Mouse (Mus musculus) 416B (cell line): ENCODE data around the gene Mn1.

Experiments
- DNase-seq: peaks from one replicate; pipeline ENCODE4 v3.0.0; 2011; ENCODE audit warnings: low read depth

Gene Mn1

DNA sequence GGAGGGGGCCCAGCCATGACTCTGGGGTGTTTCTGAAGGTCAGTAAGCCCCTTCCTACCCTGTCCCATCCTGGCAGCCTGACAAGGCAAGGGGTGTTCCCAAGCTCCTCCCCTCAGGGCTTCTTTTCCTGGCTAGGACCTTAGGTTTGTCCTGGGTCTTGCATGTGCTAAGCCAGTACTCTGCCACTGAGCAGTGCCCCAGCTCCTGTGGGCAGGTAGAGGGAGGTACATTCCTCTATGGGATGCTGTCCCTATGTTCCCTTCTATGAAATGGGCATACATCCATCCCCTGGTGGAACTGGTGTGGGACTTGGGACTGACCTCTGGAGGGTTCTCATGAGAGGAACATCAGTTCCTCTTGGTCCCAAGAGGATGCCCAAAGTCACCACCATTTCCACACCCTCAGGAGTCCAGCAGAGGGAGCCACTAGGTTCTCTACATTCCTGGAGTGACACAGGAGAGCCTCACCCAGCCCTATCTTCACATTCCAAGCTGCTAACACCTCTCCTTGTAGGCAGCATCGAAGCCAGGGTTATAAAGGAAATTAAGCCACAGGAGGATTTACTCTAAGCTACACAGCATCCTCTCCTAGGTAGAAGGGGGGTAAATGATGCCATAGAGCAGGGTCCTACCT is 7.6 kb upstream of the Mn1 start:
- DNase-seq, result peak; percentile 54

DNA sequence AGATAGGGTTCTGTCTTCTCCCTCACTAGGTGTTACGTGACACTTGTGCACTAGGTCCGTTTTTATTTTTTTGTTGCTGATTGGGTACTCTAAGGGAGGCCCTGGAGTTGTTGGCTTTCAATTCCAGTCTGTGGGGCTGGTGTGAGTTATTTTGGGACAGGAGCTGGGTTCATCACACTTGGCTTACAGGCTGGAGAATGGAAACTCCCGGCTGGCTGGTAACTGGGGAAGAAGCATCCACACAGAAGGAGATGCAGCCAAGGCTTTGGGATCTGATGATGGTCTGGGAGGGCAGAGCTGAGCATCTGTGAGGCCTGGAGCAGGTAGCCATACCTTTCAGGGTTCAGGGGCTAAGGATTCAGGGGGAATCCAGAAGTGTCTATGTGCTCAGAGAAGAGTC is 6.5 kb upstream of the Mn1 start:
- DNase-seq, result no peak

DNA sequence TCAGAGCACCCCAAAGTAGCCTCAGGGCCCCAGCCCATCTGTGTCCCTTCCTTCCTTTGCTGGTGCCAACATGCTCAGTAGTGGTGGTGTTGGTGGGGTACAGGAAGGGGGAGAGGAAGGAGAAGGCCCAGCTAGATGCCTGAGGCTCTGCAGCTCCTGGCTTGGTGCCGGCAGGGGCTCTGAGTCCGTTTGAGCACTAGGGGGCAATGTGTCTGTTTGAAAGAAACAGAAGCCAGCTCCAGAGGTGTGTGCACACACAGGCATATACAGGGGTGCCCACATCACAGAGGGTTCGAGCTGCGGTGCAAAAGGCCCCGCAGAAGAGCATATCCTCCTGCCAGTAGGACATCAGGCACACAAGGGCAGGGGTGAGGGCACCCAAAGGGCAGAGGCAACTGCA is 3.0 kb upstream of the Mn1 start:
- peak; percentile 91 for DNase-seq

DNA sequence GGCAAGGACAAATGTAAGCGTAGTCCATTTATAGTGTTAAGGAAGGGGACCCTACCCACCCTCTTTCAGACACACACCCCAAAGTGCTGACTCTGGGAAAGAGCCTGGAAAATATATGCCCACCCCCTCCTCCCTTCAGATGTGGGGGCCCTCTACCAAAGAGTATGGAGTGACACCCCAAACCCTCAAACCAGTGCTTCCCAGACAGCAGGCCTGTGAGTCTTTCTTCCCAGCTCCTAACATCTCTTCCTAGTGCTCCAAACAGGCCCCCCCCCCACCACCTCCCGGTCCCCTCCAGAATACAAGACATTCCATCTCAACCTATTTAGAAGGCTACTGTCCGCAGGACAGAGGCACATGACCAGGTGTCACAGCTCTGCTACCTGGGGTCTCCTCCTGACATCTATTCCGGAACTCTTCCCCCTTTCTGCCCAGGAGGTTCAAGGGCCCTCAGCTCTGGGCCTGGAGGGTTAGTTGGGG is 2.4 kb upstream of the Mn1 start:
- DNase-seq, result no peak

DNA sequence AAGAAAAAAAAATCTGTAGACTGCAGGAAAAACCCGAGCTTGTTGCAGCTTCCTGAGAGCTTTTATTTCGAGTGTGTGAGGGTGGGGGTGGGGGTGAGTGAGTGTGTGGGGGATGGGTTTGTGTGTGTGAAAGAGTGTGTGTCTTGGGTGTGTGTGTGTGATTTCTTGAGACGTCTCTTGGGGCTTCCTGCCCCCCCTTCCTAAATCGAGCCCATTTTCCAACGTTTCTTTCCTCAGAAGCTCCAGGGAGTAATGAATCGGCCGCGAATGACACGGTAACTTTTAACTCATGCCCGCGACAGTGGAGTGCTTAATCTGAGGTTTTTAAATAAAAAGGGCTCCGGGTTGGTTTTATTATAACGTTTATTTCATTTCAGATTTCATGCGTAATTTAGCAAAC is 1.6 kb upstream of the Mn1 start:
- DNase-seq, result no peak

DNA sequence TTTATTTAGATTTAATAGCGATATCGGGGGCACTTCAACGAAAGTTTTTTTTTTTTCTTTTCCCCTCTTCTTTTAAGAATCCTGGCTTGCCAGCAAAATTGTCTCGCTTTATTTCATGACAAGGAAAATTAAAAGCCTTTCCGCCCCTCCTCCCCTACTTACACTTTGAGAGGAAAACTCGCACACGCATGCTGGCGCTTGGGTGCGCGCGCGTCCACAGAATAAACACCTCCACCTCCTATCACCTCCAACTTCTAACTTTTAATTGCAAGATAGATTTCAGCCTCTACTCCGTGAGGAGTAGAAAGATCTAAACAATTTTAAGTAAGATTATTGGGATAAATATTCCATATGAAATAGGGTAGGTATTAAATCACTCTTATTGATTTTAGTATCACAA is 1.1 kb upstream of the Mn1 start:
- DNase-seq, result no peak

DNA sequence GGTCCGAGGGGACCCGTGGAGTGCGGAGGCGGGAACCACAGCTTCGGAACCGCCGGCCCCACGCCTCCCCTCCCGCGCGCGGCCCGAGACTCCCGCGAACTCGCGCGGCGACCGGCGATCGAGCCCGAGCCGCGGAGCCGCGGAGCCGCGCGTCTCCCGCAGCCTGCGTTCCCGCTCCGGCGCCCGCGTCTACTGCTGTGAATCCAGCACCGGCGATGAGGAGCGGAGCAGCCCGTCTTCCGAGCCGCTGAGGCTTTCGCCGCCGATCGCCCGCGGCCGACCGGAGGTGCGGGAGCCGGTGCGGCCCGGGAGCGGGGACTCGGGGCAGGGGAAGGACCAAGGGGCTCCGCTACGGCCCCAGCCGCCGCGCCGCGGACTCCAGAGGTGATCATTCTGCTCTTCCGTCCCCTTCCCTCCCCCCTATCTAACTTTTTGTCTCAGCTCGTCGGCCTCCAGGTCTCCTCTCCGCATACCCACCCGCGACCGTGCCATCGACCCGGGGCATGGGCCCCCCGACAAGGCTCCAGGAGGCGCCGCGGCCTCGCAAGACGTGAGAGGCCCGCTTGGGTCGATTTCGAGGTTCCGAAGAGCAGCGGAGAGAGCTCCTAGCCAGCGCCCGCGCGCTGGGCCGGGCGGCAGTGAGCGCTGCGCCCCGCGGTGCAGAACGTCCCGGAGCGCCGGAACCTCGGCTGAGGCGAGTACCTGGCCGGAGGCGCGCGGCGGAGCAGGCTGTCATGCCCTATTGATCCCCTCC is 393 bp downstream of the Mn1 start:
- no peak for DNase-seq

DNA sequence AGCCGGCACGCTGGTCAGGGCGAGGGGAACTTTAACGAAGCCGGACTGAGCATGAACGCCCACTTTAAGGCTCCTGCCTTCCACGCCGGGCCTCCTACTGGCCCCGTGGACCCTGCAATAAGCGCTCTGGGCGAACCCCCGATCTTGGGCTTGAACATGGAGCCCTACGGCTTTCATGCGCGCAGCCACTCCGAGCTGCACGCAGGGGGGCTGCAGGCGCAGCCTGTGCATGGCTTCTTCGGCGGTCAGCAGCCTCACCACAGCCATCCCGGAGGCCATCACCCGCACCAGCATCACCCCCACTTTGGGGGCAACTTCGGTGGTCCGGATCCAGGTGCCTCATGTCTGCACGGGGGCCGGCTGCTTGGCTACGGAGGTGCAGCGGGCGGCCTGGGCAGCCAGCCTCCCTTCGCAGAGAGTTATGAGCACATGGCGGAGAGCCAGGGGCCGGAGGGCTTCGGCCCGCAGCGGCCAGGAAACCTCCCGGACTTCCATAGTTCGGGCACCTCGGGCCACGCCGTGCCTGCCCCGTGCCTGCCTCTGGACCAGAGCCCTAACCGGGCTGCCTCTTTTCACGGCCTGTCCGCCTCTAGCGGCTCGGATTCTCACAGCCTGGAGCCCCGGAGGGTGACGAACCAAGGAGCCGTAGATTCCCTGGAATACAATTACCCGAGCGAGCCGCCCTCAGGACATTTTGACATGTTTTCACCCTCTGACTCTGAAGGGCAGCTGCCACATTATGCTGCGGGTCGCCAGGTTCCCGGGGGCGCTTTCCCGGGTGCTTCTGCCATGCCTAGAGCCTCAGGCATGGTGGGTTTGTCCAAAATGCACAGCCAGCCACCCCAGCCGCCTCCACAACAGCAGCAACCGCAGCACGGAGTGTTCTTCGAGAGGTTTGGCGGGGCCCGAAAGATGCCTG is 1.3 kb downstream of the Mn1 start:
- no peak for DNase-seq

DNA sequence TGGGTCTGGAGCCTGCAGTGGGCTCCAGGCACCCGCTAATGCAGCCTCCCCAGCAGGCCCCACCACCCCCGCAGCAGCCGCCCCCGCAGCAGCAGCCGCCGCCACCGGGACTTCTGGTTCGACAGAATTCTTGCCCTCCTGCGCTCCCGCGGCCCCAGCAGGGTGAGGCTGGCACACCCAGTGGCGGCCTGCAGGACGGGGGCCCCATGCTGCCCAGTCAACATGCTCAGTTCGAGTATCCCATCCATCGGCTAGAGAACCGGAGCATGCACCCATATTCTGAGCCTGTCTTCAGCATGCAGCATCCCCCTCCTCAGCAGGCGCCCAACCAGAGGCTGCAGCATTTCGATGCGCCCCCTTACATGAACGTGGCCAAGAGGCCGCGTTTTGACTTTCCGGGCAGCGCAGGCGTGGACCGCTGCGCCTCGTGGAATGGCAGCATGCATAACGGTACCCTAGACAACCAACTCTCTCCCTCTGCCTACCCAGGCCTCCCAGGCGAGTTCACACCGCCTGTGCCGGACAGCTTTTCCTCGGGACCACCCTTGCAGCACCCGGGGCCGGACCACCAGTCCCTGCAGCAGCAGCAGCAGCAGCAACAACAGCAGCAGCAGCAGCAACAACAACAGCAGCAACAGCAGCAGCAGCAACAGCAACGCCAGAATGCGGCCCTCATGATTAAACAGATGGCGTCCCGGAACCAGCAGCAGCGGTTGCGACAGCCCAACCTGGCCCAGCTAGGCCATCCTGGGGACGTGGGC is 2.1 kb downstream of the Mn1 start:
- DNase-seq, result no peak

DNA sequence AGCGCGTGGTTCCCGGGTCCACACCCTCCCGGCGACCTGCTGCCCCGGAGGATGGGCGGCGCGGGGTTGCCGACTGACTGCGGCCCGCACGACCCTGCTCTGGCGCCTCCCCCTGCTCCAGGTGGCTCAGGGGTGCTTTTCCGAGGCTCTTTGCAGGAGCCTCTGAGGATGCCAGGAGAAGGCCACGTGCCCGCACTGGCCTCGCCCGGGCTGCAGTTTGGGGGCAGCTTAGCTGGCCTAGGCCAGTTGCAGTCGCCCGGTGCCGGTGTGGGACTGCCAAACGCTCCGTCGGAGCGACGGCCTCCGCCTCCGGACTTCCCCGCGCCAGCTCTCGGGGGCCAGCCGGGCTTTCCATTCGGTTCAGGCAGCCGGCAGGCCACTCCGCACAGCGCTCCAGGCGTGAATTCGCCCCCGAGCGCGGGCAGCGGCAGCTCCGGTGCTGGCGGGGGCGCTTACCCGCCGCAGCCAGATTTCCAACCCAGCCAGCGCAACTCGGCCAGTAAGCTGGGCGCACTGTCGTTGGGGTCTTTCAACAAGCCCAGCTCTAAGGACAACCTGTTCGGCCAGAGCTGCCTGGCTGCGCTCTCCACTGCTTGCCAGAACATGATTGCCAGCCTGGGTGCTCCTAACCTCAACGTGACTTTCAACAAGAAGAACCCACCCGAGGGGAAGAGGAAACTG is 3.0 kb downstream of the Mn1 start:
- DNase-seq, result no peak

DNA sequence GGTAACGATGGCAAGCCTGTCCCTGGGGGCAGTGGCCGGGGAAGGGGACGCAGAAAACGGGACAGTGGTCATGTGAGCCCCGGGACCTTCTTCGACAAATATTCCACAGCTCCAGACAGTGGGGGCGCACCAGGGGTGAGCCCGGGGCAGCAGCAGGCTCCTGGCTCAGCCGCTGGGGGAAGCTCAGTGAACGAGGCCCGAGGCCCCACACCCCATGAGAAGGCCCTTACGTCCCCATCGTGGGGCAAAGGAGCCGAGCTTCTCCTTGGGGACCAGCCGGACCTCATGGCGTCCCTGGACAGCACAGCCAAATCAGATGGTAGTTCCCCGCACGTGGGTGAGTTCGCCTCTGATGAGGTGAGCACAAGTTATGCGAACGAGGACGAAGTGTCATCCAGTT is 3.7 kb downstream of the Mn1 start:
- DNase-seq, result no peak

DNA sequence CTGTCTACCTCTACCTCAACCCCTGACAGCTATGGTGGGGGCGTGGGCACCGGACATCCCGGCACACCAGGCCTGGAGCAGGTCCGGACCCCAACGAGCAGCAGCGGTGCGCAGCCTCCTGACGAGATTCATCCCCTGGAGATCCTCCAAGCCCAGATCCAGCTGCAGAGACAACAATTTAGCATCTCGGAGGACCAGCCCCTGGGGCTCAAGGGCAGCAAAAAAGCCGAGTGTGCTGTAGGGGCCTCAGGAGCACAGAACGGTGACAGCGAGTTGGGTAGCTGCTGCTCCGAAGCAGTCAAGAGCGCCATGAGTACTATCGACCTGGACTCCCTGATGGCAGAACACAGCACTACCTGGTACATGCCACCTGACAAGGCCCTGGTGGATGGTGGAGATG is 4.3 kb downstream of the Mn1 start:
- DNase-seq, result no peak

DNA sequence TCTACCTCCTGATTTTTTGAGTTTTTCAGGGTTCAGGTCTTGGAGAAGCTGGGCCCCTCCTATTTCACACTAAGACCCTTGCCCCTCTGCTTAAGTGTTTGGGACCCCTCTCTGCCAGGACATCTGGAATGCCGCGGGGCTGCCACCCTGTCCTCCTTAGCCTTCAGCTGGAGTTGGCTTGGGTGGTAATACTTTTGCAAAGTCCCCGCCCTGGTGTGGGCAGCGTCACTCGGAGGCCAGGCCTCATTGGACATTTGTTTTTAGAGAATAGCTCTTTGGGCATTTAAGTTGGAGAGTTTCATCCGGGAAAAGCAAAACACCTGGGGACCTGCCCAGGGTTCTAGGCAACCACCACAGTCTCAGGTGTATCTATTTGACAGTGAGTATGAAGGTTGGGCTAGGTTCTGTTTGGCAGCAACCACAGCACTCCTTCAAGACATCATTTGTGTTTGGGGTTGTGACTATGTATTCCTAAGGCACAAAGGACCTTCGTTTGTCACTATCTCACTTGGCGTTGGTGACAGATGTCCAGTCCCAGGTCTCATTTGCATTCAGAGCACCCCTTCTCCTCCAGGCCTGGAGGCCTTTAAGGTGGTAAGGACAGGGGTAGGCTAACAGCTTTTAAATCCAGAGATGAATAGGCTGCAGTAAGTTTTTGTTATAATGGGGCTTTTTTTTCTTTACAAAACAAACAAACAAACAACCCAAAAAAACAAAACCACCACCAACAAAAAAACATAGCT is 5.1 kb downstream of the Mn1 start:
- no peak for DNase-seq

DNA sequence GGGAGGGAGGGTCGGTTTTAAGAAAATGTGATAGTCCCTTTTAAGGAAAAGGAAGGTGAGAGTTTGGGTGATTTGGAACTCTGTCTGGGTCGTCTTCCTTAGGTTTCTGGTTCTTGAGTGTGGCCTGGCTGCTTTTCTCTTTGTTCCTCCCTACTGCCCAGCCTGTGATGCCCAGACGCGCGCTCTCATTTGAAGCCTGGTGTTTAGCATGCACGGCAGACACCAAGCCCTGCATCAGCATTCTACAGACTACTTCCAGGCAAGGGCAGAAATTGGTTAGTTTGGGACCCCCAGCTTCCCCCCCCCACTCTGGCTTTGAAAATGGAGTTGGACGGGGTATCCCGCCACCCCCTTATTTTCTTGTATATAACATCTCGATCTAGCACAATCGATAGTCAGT is 5.8 kb downstream of the Mn1 start:
- no peak for DNase-seq

DNA sequence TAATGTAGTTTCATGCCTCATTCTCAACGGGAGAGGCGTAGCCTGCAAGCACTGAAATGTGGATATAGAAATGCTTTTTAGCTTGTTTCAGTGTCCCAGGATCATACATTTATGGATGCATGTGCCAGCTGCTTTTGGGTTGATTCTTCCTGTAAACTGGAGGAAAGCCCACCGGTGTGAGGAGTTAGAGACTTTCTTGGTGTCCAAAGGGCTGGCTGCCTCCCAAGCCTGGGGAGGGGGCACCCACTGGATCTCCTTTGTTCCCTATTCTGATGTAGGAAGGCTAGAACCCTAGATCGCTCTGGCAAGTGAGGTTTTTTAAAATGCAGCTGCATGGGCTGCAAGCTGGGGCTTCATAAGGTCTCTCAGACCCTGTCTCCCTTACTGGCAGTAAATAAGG is 6.5 kb downstream of the Mn1 start:
- DNase-seq, result no peak

DNA sequence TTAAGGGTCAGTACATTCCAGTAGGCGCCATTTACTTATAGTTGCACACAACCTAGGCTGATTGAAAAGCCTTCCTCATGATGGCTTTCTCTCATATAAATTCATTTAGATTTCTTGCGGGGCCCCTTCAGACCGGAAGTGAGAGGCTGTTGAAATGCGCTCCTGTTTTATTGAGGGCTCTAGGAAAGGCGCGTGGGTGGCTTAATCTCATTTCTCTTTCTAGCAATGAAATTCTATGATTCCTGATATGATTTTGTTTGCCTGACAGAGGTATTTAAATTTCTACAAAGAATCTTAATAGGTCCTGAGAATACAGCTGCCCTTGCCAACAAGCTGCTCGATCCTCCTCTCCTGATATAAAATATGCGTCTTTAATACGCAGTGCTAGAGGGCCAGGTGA is 8.7 kb downstream of the Mn1 start:
- DNase-seq, result no peak

DNA sequence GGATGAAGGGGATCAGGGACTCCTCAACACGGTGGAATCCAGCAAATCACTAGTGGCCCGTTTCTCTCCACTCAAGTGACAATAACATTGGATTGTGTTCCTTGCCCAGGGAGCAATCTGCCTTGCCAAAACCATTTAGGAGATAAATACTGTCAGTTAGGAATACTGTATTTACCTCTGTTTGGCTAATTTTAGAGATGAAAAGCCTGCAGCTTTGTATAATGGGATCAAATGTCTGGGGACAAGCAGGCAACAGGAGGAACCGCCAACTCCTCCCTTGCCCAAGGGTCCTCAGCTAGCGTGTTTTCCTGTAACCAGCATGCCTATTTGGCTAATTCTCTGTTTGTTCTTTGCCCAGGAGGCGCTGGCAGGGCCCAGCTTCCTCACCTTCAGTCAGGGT is 9.1 kb downstream of the Mn1 start:
- DNase-seq, result no peak

DNA sequence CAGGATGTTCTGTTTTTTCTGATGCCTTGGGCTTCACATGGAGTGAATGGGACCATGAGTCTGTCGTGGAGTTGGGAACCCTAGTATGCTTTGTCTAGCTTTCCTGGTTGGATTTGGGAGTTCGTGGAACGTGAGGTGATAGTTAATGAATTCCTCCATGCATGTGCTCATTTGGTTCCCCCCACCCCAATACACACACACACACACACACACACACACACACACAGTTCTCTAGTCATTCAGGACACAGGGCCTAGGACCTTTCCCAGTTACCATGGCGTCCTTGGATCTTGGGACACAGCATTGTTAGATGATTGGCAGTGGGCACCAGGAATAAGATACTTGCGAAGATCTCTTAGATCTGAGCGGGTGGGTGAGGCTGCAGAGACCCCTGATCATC is 11.7 kb downstream of the Mn1 start:
- DNase-seq, result no peak

DNA sequence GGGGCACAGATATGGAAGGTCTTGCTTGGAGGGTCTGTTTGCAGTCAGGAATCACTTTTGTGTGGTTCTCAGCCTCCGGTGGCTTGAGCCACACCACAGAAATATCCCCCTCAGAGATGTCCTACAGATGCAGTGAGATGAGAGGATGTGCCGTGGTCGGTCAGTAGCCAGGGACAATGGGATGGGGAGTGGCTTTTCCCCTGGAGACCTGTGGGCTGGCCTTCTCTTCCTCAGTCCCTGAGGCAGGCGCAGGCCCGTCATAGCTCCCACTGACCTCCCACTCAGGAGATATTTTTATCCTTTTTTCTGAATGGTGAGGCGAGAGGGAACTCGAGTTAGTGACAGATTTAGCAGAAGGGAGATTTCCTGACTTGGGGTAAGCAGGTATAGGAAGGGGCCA is 12.6 kb downstream of the Mn1 start:
- DNase-seq, result no peak

DNA sequence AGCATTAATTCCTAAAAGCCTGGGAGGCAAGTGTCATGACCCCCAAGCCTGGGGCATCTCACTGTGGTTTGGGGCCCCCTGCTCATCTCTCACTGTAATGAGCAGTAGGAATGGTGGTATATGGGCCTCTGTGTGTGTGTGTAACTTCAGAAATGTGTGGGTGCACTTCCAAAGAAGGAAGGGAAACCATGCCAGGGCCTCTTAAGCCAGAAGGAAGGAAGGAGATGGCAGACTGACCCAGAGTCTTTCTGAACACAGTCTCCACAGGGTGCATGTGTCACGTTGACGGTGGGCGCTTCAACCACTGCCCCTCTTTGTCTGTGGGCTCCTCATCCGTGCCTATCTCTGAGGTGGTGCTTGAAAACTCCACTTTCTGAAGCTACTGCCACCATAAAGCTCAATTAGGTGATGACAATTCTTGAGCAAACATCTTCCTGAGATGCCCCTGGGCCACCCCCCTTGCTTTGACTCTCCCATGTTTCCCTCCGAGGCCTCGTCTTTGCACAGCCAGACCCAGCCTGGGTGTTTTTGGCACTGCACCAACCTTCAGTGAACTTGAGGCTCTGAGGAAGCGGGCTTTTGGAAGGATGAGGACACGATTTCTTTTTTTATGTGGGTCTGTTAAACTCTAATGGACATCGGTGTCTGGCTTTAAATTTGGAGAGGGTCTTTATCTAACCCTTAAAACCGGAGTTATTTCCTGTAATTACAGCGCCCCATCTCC is 14.0 kb downstream of the Mn1 start:
- DNase-seq, result no peak
